Mouse (Mus musculus) megakaryocyte, embryonic 14.5 days (primary cell): Measurements from ENCODE around the gene Ch25h. TPM values are rescaled to one million over a fixed set of nuclear protein-coding genes. Genes with fewer than 3 reads are reported as not detected.

ENCODE experiments used
- H3K27me3 ChIP-seq: replicated peaks from 2 replicates; pipeline ENCODE3; 2012; ENCODE audit warnings: inconsistent platforms
- H3K36me3 ChIP-seq: replicated peaks from 2 replicates; pipeline ENCODE3; 2012; ENCODE audit warnings: low read length, inconsistent platforms, mixed read lengths
- H3K4me1 ChIP-seq: 2 replicates; pipeline ENCODE4 v1.6.1; 2012; ENCODE audit warnings: inconsistent platforms
- H3K4me3 ChIP-seq: replicated peaks from 2 replicates; pipeline ENCODE3; 2012; ENCODE audit warnings: moderate library complexity, mild to moderate bottlenecking, inconsistent platforms
- H3K9me3 ChIP-seq: 2 replicates; pipeline ENCODE4 v1.6.1; 2012; ENCODE audit warnings: inconsistent platforms
- FLI1 ChIP-seq: IDR thresholded peaks from 2 replicates; pipeline ENCODE4 v1.6.1; 2012; ENCODE audit warnings: low read length, inconsistent platforms, mixed read lengths
- GATA1 ChIP-seq: IDR thresholded peaks from 3 replicates; pipeline ENCODE4 v1.6.1; 2012; ENCODE audit warnings: mixed read lengths, low read length, inconsistent platforms, borderline replicate concordance
- polyA plus RNA-seq: library from polyadenylated mRNA; stranded (reverse); fragments of >175 nt; gene quantifications from 2 replicates; pipeline ENCODE4 v1.2.3, GENCODE M21; 2012; ENCODE audit warnings: low replicate concordance; ENCODE audit not compliant: insufficient read depth

Gene Ch25h
- polyA plus RNA-seq, 1 experiment, result not detected

DNA sequence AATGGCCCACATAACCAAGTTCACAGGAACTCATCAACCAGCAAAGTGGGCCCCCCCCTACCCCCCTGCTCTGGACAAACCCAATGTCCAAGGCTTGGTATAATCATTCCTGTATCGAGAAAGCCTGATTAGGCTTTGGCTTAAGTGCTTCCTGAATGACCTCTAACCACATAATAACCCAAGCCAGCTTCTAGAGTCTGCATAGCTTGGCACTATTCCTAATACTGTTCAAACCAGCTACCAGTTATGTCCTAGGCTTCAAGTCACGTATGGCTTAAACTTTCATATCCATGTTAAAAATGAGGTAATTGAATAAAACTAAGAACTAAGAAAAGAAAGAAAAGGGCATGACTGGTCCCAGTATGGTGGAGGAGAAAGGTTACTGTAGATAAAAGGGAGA, 41.4 kb upstream of the Ch25h start:
- Histone ChIP-seq H3K27me3 (no peaks in the 10 kb centered on the region), H3K36me3 (peaks cover 26% of the 10 kb centered on the region), H3K4me1 (peaks cover 43% of the 10 kb centered on the region), H3K4me3 (no peak overlapping the region), H3K9me3 (no peaks in the 10 kb centered on the region)
- no peak for TF ChIP-seq GATA1

DNA sequence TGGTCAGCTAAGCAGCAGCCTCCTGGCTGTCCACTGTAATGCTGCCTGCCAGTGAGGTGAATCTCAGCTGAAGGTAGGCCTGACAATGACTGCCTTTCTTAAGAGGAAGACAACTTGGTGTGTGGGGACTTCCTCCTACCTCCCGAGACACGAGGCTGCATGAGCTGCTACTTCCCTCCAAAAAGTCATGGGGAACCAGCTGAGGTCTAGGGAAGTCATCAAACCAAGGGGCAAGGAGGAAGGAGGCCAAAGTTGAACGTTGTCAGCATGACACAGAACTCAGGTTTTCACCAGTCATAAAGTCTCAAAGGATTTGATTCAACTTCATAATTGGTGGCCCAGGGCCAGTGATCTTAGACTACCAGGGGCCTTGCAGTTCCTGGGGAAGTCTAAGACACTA, 40.7 kb upstream of the Ch25h start:
- no peaks in the 10 kb centered on the region for H3K9me3 ChIP-seq
- H3K27me3 ChIP-seq, result no peaks in the 10 kb centered on the region
- peaks cover 38% of the 10 kb centered on the region for H3K4me1 ChIP-seq
- peaks cover 28% of the 10 kb centered on the region for H3K36me3 ChIP-seq
- H3K4me3 ChIP-seq, result no peak overlapping the region
- TF ChIP-seq FLI1, result no peak
- TF ChIP-seq GATA1, result no peak

DNA sequence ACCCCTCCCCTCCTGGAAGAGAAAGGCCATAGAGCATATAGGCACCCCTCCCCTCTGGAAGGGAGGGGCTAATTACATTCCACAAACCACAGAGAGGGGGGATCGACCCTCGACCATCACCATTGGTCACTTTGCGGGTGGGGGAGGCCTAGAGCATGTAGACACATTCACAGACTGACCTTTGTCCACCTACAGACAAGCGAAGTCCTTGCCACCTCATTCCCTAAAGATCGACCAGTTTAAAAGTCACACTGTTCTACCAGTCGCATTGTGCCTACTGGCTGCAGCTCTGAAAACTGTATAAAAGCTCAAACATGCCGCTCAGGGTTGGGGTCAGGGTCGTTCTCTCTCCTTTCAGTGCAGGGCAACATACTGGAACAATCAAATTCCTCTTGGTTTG, 36.6 kb upstream of the Ch25h start:
- no peaks in the 10 kb centered on the region for H3K27me3 ChIP-seq
- TF ChIP-seq GATA1, result no peak
- TF ChIP-seq FLI1, result no peak
- H3K4me1 ChIP-seq, result peaks cover 15% of the 10 kb centered on the region
- H3K4me3 ChIP-seq, result no peak overlapping the region
- H3K36me3 ChIP-seq, result peaks cover 38% of the 10 kb centered on the region
- no peaks in the 10 kb centered on the region for H3K9me3 ChIP-seq

DNA sequence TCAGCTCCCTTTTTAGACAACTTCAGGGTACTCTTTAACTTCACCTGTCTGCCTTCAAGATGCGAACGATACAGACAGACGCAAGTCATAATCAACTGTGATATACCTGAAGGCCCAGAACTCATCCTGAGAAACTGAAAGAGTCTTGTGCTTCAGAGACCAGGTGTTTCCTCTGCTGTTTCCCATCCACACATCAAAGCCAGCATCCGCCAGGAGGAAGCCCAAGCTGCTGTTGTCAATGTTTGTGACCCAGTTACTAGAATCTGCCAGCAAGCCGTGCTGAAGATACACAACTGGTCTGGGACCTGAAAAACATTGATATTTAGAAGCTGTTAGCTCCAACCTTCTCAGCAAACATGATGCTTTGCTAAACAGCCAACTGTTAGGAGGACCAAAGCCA, 35.8 kb upstream of the Ch25h start:
- H3K27me3 ChIP-seq, result no peaks in the 10 kb centered on the region
- no peak for TF ChIP-seq FLI1
- TF ChIP-seq GATA1, result no peak
- H3K9me3 ChIP-seq, result no peaks in the 10 kb centered on the region
- no peak overlapping the region for H3K4me3 ChIP-seq
- H3K36me3 ChIP-seq, result peaks cover 46% of the 10 kb centered on the region
- H3K4me1 ChIP-seq, result peaks cover 7% of the 10 kb centered on the region

DNA sequence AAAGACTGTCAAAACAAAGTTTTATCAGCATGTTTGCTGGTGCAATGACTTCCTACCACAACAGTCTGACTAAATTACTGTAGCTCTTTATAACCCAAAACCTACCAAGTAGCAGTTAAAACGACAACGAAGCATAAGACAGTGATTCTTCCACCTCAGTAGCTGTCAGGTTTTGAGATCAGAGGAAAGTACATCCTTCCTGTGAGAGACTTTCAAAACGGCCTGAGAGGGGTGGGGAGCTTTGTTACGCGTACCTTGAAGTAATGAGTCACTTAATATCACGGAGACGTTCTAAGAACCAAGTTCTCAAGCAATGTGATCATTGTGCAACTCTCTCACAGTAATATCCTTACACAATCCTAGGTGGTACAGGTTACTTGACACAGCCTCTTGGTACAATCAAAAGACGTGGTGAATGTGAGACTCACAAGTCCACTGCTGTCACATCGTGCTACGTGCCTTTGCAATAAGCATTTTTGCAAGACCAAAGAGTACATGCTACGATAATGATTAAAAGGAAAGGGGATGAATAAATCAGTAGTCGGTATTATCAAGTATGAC, 30.3 kb upstream of the Ch25h start:
- no peaks in the 10 kb centered on the region for H3K9me3 ChIP-seq
- no peak for TF ChIP-seq GATA1
- no peak for TF ChIP-seq FLI1
- H3K36me3 ChIP-seq, result peaks cover 47% of the 10 kb centered on the region

DNA sequence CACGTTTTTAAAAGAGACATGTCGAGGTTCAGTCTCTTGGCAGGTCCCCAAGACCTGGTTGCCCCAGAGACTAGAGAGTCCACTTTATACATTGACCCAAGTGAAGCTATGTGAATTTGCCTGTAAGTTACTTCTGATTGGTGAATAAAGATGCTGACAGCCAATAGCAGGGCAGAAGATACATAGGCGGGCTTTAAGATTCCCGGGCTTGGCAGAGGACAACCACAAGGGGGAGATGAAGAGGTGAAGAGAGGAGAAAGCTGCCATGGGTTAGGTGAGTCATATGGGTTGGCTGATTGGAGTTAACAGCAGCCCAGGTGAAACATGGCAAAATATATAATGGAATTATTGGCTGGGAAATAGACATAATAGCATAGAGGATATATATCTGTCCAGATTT, 25.8 kb upstream of the Ch25h start:
- H3K27me3 ChIP-seq, result no peaks in the 10 kb centered on the region
- no peak overlapping the region for H3K4me3 ChIP-seq
- H3K4me1 ChIP-seq, result peaks cover 15% of the 10 kb centered on the region
- peaks cover 22% of the 10 kb centered on the region for H3K36me3 ChIP-seq
- no peaks in the 10 kb centered on the region for H3K9me3 ChIP-seq
- TF ChIP-seq FLI1 (no peak), GATA1 (no peak)

More for the DNA sequence above, 30.3 kb upstream of the Ch25h start:
- H3K4me1 ChIP-seq, result peaks cover 15% of the 10 kb centered on the region
- no peak overlapping the region for H3K4me3 ChIP-seq
- H3K27me3 ChIP-seq, result no peaks in the 10 kb centered on the region

DNA sequence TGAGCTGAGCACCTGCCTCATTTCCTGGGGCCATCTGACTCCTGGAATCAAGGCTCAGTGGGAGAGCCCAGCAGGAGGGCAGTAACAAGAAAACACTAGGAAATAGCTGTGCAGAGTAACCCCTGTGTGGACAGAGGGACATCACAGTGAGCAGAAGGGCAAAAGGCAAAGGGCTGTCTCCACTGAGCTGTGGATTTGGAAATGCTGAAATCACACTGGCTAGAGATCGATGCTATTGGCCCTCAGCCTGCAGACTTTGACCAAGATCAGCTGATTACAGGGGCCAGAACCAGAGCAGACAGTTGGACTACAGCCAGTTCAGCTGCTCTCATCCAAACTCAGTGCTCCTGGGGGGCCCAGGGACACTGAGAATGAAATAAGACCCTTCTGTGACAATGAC, 21.4 kb upstream of the Ch25h start:
- peaks cover 20% of the 10 kb centered on the region for H3K36me3 ChIP-seq
- H3K4me1 ChIP-seq, result no peaks in the 10 kb centered on the region
- no peak for TF ChIP-seq FLI1
- TF ChIP-seq GATA1, result no peak
- no peak overlapping the region for H3K4me3 ChIP-seq
- no peaks in the 10 kb centered on the region for H3K27me3 ChIP-seq
- no peaks in the 10 kb centered on the region for H3K9me3 ChIP-seq

DNA sequence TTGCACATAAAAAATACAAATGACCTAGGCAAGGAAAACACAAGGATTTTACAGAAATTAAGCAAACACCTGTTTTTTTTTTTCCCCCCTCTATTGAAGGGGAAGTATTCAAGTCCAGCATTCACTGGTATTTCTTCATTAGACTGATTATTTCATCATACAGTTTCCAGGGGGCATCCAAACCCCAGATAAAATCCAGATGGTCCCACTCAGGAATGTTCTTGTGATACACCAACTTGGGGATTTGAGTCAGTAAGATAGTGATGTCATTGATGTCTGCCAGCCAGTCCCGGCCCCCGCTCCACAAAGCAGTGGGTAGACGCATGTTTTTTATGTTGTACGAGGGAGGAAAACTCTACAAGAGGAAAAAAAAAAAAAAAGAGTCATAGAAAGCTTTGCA, 18.9 kb upstream of the Ch25h start:
- TF ChIP-seq GATA1 (no peak), FLI1 (no peak)
- Histone ChIP-seq H3K4me1 (no peaks in the 10 kb centered on the region), H3K27me3 (no peaks in the 10 kb centered on the region), H3K9me3 (no peaks in the 10 kb centered on the region), H3K4me3 (no peak overlapping the region), H3K36me3 (peaks cover 20% of the 10 kb centered on the region)

DNA sequence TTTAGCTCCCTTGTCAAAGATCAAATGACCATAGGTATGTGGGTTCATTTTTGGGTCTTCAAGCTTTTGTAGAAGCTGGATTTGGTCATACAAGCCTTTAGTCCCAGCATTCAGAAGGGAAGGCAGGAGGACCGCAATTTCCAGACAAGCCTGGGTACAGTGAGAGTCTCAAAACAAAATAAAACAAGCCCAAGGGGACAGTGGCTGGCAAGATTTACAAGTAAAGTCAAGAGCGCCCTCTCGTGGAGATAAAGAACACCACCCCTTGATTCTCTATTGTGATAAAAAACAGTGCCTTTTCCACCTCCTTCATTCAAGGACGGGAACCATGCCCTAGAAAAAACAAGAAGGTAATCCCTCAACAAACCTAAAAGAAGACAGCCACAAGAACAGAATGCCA, 8.6 kb upstream of the Ch25h start:
- TF ChIP-seq FLI1 (no peak), GATA1 (no peak; the same call in 2 of the 3 replicates)
- Histone ChIP-seq H3K9me3 (no peaks in the 10 kb centered on the region), H3K27me3 (peaks cover 10% of the 10 kb centered on the region), H3K4me1 (peaks cover 4% of the 10 kb centered on the region), H3K36me3 (no peaks in the 10 kb centered on the region), H3K4me3 (no peak overlapping the region)

DNA sequence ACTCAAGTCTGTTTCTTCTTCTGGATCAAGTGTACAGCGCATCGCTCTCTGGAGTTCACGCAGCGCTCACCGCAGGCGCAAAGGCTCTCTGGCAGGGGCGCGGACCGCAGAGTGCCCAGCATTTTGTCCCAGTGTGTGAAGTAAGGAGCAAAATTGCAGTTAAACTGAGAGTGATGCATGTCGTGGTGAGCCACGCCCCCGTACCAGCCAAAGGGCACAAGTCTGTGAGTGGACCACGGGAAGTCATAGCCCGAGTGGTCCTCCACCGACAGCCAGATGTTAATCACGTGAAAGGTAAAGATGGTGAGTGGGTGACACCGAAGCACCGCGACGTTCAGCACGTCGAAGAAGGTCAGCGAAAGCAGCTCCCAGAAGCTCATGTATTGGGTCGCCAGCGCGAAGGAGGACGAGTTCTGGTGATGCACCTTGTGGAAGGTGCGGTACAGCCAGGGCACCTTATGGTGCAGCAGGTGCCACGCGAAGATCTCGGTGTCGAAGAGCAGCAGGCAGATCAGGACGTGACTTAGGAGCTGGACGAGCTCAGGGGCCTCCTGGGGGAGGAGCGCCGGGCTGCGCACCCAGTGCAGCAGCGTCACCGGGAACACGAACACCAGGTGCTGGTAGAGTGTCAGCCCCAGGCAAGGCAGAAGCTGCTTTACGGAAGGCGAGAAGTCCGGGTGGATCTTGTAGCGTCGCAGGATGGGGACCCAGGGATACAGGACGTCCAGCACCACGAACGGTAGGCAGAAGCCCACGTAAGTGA, 555 bp downstream of the Ch25h start:
- Histone ChIP-seq H3K4me1 (peaks cover 31% of the 10 kb centered on the region), H3K4me3 (peak overlapping the region; percentile 92), H3K9me3 (no peaks in the 10 kb centered on the region), H3K27me3 (peaks cover 50% of the 10 kb centered on the region), H3K36me3 (no peaks in the 10 kb centered on the region)
- no peak for TF ChIP-seq GATA1
- TF ChIP-seq FLI1, result no peak
